Mouse (Mus musculus) hindbrain, embryonic 15.5 days (tissue): ENCODE results near the gene Ascl1. TPM values are rescaled to one million over a fixed set of nuclear protein-coding genes. Genes with fewer than 3 reads are reported as not detected.

Source experiments
- polyA plus RNA-seq: library from polyadenylated mRNA; unstranded; fragments of >200 nt; fragmentation: Nextera tagmentation; extraction: Ambion mirVana; gene quantifications from 2 replicates; pipeline ENCODE4 v1.2.1, GENCODE M21; 2015

Gene Ascl1
- polyA plus RNA-seq, 1 experiment from 2014 or later: 11.1 TPM

Other genes with a start within 250 kb of the Ascl1 start
- not detected in 2 replicates for gene Pah, start 28.1 kb upstream of the Ascl1 start, polyA plus RNA-seq